Mouse (Mus musculus): Measurements from ENCODE around the gene Grm1.

- TF ChIP-seq CTCF (IDR thresholded peaks at IDR 0.05; ENCODE audit: insufficient read depth, low read length) (no peak), POLR2A (IDR thresholded peaks at IDR 0.05; ENCODE audit: borderline replicate concordance, extremely low read depth, low read depth, low read length) (no peak)
Measured at GRCm38 (mm10) chr10:10996766-10997165, 85.4 kb downstream of the Grm1 start.

All from lung, adult 2 months (tissue).